Mouse (Mus musculus): ENCODE data around the gene Wfdc17. TPM values are rescaled to one million over a fixed set of nuclear protein-coding genes. Genes with fewer than 3 reads are reported as not detected.
A peak's percentile ranks its signal among the peaks of the same experiment; 100 is the strongest.

Gene Wfdc17
- total RNA-seq, 2 experiments from 2014 or later = not detected

DNA sequence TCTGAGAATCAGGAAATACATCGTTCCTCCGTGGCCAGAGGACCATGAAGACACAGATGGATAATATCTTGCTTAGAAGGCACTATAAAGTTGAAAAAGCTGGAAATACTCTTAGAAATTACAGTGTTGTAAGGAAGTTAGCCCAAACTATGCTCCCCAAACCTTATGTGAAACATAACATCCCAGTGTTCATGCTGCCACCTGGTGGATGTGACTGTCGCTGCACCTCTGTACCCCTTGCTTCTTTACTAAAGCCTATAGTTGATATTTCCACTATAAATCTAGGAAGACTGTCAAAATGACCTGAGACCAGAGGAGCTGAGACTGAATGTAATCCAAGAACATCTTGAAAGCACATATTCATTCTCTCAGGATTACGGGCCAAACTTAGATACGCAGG is 35.5 kb downstream of the Wfdc17 start:
- DNase-seq (ENCODE audit: low spot score in 2 of 2) = peak; percentile 71 to 88

- no peak for DNase-seq (ENCODE audit: low spot score in 2 of 2)
These were observed 36.7 kb downstream of the Wfdc17 start for GRCm38 (mm10) chr11:83740443-83740991.

- DNase-seq (ENCODE audit: low spot score in 2 of 2) = no peak
These were observed 38.0 kb downstream of the Wfdc17 start for GRCm38 (mm10) chr11:83741841-83742240.

- DNase-seq (ENCODE audit: low spot score in 2 of 2) = no peak
These were observed 39.1 kb downstream of the Wfdc17 start for GRCm38 (mm10) chr11:83742731-83743355.

DNA sequence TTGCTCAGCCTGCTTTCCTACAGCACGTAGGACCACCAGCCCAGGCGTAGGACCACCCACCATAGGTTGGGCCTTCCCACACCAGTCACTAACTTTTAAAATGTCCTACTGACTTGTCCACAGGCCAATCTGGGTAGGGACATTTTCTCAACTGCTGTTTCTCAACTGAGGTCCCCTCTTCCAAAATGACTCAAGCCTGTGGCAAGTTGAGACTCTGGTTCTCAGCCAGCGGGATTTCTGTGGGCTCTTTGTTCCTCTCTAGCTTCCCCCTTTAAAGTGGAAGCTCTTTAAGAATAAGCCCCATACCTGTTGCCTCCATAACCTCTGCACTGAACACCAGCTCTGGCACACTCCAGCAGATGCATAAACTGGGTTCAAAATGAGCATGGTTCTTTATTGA is 39.7 kb downstream of the Wfdc17 start:
- DNase-seq (ENCODE audit: low spot score in 2 of 2) = no peak

DNA sequence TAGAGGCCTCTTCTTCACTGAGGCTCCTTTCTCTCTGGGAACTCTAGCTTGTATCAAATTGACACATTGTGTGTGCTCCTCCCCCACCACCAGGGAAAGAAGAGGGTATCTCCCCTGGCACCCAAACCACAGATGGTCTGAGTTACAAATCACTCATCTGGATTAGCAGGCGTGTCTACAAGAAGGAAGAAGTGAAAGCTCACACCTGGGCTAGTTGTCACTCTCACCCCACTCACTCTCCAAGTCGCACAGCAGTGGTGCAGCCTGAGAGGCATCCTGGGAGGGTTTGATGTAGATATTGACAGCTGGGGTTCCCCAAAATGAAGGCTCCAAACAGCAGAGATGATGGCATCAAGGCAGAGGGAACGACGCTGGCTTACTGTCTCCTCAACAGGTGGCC is 42.4 kb downstream of the Wfdc17 start:
- DNase-seq (ENCODE audit: low spot score in 2 of 2) = no peak

- no peak for DNase-seq (ENCODE audit: low spot score in 2 of 2)
These were observed 42.9 kb downstream of the Wfdc17 start, which contains the start of gene Wfdc21 for GRCm38 (mm10) chr11:83746681-83747080. Wfdc21 (plus strand) TSS chr11:83746940.

DNA sequence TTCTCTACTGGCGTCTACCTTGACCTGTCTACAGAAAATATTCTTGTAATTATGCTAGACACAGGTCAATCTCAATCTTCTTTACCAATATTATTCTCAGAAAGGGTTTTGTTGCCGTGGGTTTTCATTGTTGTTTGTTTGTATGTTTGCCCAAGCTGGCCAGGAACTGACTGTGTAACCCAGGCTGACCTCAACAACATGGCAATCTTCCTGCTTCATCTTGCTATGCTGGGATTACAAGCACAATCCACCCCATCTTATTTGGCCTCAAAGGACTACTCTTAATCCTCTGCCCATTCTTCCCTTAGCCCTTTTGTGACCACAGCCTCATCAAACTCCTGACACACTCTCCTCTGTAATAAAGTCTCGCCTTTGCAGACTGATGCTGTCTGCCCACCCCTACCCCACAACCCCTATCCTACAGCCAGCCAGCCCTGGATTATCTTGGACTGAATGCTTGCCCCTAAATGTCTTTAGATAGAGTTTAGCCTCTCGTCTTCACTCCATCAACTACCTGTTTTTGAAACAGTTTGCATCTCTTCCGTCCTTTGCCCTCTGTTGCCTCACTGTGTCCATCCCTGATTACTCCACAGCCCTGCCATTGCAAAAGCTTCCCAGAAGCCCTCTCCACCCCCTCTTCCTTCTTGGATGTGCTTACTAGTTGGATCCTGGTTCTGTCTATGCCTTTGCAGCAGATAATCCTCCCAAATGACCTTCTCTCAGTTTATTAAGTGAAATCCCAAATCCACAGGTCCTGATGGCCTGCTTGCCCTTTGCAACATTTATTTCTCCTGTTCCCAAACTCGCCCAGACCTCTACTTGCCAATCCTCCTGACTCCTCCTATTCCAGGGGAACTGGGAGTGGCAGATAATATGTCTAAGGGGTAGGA is 43.8 kb downstream of the Wfdc17 start:
- DNase-seq (ENCODE audit: low spot score in 2 of 2) = no peak

- peak; percentile 93 for DNase-seq (ENCODE audit: low spot score in 2 of 2)
These were observed 49.9 kb downstream of the Wfdc17 start, which contains the start of gene Heatr6 for GRCm38 (mm10) chr11:83753581-83754181. Heatr6 (plus strand) TSS chr11:83753696.

GRCm38 (mm10) chr11:83754227-83754626 is 50.4 kb downstream of the Wfdc17 start:
- DNase-seq (ENCODE audit: low spot score in 2 of 2) = no peak

Other genes starting within 250 kb of the Wfdc17 start
- gene Mmp28, start 240.9 kb upstream of the Wfdc17 start, total RNA-seq (2021) = 1 to 10 TPM; 3.2 to 3.3 TPM
- 10 to 100 TPM; 64.1 to 65.9 TPM for gene Taf15, start 230.9 kb upstream of the Wfdc17 start, total RNA-seq (2021)
- not detected for gene Heatr9, start 181.8 kb upstream of the Wfdc17 start, total RNA-seq (2021)
- not detected for gene Ccl5, start 173.5 kb upstream of the Wfdc17 start, total RNA-seq (2021)
- gene Ccl9, start 125.4 kb upstream of the Wfdc17 start, total RNA-seq (2021) = 1 to 10 TPM; 5.6 to 6.8 TPM
- 1 to 10 TPM; 1.2 to 1.5 TPM for gene Ccl6, start 110.9 kb upstream of the Wfdc17 start, total RNA-seq (2021)
- gene Rpl9-ps1, start 58.4 kb upstream of the Wfdc17 start, total RNA-seq (2021) = not detected
- gene Ccl3, start 54.6 kb upstream of the Wfdc17 start, total RNA-seq (2021) = not detected
- not detected for gene Ccl4, start 41.4 kb upstream of the Wfdc17 start, total RNA-seq (2021)
- not detected for gene Wfdc18, start 5.0 kb downstream of the Wfdc17 start, total RNA-seq (2021)
- not detected for gene Wfdc21, start 42.9 kb downstream of the Wfdc17 start, total RNA-seq (2021)
- gene Heatr6, start 49.7 kb downstream of the Wfdc17 start, total RNA-seq (2021) = 10 to 100 TPM; 16.6 to 19.5 TPM
- under 1 TPM; 0.23 to 0.31 TPM for gene Hnf1b, start 146.1 kb downstream of the Wfdc17 start, total RNA-seq (2021)
- gene Ddx52, start 238.1 kb downstream of the Wfdc17 start, total RNA-seq (2021) = 10 to 100 TPM; 10.3 to 12.7 TPM